Mouse (Mus musculus): ENCODE results near the gene Dmrt1.
A peak's percentile ranks its signal among the peaks of the same experiment; 100 is the strongest.
"Not testable (repeated sequence)": the region's sequence is repeated elsewhere in the genome, so short reads cannot be mapped to it uniquely, and the experiment has no call there.

The Dmrt1 gene

DNA sequence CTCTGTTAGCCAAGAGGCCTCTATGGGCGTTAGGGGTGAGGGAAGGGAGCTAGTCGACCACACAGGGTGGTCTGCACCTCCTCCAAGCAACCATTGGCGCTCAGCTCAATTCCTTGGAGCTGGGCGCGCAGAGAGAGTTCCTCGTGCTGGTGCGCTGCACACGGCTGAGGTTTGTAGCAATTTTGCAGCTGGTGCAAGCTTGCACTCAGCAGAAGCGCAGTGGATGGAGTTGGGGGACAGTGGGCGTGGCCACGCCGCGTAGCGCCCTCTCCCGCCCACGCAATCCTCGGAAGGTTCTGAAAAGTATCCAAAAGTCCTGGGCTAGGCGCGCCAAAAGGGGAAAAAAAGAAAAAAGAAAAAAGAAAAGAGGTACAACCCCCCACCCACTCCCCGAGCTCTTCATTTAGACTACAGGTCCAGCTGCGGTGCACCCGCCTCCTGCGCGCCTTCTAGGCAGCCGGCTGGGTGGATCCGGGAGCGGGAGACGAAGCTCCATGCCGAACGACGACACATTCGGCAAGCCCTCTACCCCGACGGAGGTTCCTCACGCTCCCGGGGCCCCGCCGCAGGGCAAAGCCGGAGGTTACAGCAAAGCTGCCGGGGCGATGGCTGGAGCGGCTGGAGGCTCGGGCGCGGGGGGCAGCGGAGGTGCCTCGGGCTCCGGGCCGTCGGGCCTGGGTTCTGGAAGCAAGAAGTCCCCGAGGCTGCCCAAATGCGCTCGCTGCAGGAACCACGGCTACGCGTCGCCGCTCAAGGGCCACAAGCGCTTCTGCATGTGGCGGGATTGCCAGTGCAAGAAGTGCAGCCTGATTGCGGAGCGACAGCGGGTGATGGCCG is at the start of gene Dmrt1:
Dmrt1 (plus strand) TSS at position 259 of the 837 bp plus-strand sequence.
- no peak for DNase-seq (ENCODE audit: low read depth)

DNA sequence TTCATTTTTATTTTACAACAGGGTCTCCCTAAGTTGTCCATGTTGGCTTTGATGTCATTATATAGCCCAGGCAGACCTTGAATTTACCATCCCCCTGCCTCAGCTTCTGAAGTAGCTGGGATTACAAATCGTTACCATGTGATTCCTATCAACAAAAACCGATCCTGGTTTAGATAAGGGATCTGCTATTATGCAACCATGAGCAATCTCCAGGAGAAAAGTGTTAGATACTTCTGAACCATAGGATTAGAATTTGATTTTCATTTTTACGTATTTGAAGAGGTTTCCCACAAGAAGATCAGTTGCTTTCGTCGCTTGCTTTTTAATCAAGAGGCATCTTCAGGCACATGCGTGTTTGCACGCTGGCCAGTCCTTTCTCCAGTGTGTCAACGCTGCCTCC is 44.7 kb upstream of the Dmrt1 start:
- no peak for DNase-seq (ENCODE audit: low read depth)

DNA sequence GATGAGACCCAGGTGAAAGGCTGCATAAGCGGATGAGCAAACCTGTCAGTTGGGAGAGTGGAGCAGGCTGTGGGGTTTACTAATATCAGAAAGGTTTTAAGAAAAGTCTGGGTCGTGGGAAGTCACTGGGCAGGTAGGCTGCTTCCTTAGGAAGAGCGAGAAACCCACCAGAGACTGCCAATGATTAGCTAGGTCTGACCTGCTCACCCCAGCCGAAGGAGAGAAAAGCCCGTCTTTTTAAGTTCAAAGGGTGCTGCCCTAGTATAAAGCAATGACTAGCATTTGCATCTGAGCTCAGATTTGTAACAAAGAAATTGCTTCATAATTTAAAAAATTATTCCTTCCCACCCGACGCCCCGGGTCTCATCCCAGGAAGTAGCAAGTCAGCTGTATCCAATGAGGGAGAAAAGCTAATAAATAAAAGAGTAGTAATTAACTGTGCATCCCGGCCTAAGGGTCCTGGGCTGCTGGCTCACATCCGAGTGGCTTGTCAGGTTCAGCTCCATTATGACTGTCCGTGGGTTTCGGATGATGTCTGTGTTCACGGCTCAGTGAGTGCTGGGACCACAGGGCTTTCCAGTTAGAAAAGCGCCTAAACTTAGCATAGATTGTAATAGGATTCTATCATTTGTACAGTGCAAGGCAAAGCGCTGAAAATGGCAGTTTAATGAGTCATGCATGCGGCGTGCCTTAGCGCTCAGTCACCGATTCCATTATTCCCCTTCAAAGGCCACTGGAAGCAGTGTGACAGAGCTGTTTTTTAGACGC is 43.7 kb upstream of the Dmrt1 start:
- no peak for DNase-seq (ENCODE audit: low read depth)

DNA sequence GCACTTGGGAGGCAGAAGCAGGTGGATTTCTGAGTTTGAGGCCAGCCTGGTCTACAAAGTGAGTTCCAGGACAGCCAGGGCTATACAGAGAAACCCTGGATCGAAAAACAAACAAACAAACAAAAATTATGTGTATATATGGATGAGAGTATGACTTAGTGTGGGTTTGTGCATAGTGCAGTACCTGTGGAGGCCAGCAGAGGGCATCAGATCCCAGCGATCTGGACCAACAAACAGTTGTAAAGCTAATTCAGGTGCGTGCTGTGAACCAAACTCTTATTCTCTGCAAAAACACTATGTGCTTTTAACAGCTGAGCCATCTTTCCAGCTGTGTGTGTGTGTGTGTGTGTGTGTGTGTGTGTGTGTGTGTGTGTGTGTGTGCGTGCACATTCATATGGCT is 29.6 kb upstream of the Dmrt1 start:
- DNase-seq (ENCODE audit: low read depth), result not testable (repeated sequence)

DNA sequence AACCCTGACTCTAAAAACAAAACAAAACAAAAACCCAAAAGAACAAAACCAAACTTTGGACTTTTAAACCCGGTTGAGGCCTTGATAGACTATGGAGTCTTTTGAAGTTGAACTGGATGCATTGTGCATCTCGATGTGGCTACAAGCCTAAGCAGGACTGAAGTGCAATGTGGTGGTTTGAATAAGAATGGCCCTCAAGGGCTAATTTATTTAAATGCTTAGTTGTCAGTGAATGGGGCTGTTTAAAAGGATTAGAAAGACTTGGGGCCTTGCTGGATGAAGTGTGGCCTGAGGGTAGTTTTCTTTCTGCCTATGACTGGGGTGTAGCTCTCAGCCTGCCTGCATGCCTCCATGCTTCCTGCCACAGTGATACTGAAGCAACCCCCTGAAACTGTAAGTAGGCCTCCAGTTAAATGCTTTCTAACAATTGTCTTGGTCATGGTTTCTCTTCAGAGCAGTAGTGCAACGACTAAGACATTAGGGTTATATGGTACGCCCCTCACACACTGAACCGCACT is 26.2 kb upstream of the Dmrt1 start:
- no peak for DNase-seq (ENCODE audit: low read depth)

DNA sequence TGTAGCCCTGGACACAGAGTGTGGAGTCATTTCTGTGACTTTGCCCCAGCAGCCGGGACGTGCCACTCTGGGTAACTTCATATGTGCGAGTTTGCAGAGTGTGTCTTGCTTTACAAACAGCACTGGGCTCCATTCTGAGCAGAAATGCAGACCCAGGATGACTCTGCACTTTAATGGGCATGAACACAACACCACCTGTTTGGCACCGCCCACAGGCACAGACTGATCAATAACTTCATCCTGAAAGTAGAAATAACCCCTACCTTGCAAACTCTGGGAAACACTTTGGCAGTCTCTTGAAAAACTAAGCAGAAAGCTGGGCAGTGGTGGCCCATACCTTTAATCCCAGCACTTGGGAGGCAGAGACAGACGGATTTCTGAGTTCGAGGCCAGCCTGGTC is 24.6 kb upstream of the Dmrt1 start:
- DNase-seq (ENCODE audit: low read depth), result no peak

DNA sequence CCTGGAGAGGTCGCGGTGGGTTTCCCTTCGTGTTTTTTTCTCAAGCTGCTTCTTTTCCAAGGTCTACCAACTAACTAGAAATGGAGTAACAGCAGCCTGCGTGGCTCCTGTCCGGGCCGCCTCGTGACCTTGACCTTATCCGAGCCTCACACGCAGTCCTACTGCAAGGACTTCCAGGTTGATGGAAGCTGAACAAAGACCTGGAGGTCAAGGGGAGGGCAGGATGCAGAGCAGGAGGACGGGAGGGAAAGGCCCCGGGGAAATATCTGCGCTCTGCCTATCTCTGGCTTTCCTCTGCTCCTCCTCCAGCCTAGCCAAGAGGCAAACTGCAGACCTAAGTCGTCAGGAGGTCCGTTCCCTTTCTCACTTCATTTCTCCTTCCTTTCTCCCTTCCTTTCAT is 18.9 kb upstream of the Dmrt1 start:
- DNase-seq (ENCODE audit: low read depth), result no peak

DNA sequence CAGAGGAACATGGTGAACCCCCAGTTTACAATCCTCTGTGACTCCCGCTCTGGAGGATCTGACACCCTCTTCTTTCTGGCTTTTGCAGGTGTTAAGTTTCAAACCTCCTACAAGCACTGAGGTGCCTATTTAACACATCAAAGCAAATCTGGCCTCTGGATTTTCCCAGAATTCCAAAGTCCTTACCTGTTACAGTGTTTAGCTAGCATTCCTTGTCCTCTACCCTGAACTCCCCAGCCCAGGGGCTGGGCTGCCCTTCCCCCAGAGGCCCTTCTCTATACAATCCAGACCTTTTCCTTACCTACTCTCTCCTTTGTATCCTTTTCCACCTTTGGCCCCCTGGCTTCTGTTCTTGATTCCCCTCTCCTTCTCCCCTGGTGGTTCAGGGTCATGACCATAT is 18.1 kb upstream of the Dmrt1 start:
- DNase-seq (ENCODE audit: low read depth), result no peak

DNA sequence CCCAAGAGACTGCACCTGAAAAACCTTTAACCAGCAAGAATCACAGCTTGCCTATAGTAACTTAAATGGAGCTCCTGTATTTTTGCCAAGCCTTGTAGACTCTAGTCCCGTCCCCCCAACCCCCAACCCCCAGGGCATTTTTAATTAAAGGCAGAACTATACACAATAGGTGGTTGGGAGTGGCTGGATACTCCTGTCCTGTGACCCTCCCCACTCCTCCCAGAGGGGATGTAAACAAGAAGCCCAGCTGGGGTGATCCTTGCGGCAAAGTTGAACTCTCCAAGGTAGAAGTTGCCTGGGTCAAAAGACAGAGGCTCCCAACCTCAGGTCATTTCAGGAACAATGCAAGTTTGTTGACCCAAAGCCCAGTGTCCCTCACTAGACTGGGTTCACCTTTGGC is 16.9 kb upstream of the Dmrt1 start:
- no peak for DNase-seq (ENCODE audit: low read depth)

DNA sequence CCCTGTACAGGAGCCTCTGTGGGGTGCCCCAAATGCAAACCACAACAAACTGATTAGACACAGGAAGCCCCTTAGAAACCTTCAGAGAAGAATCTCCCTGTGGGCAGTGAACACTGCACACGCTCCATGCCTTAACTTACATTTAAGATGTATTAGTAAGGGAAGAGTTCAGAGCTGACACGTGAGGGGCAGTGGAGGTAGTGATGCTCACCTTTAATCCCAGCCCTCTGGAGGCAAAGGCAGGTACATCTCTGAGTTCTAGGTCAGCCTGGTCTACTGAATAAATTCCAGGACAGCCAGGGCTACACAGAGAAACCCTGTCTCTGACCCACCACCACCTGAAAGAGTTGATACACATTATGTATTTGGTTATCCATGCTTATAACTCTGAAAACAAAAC is 15.9 kb upstream of the Dmrt1 start:
- DNase-seq (ENCODE audit: low read depth), result no peak

DNA sequence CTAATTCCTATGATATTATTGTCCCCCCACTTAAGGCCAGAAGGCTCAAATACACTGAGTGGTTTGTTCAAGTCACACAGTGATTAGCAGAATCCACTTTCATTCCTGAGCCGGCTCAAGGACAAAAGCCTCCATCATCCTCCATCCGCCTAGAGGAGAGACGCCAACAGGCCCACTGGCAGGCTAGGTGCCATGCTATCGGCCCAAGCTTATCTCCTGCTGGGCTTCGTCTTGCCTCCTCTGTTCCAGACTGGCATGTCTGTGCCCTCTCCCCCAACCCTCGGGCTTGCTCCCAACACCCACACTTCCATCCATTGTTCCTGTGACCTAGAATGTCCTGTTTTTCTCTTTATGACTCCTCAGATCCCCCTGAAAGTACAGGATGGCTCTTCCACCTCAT is 8.0 kb upstream of the Dmrt1 start:
- no peak for DNase-seq (ENCODE audit: low read depth)

DNA sequence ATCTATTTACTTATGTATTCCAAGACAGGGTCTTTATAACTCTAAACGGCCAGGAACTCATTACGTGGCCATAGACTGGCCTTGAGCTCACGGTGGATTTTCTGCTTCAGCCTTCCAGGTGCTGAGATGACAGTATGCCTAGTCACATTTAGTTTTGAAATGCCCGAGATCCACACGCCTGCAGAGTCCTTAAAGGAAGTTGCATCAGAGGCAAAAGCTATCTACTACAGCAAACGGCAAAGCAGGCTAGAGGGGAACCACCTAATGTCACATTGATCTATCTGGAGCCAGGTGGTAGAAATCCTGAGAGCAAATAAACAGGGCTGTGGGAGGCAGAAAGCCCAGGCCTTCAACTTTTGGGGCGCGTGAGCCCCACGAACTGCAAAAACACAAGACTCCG is 540 bp upstream of the Dmrt1 start:
- no peak for DNase-seq (ENCODE audit: low read depth)

DNA sequence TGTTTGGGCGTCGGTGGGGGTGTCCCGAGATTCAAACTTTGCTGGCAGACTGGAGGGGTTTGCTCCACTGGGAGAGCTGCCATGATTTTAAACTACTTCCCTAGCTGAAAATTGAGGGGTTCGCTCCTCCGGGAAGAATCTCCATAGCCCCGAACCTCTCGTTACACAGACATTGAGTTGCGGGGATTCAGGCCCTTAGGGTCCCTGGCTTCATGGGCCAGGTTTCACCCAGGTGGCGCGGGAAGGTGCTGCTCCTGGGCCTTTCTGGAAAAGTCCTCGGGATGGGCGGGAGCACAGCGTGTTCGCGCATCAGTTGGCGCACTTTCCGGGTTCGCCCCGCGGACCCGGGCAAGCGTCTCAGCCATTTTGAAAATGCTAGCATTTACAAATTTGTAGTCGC is 1.2 kb downstream of the Dmrt1 start:
- no peak for DNase-seq (ENCODE audit: low read depth)

DNA sequence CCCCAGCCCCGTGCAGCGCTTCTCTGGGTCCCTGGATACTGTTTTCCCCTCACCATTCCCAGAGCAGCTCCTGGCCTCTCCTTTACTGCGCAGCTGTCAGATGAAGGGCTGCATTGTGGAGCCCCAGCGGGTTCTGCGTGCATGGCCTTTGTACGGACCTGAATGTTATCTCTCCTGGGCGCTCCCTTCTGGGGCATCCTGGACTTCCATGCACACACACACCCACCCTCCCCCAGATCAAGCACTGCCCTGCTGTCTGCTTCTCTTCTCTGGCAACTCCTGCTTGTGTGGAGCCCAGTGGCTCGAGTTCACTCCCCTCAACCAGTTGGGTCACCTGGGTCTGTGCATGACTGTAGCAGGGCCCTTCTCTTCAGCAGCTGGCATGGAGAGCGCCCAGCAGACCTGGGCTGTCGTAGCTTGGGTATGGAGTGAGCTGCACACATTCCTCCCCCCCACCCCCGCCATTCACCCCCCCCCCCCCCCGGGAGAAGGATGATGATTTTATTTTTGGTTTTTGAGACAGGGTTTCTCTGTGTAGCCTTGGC is 9.6 kb downstream of the Dmrt1 start:
- DNase-seq (ENCODE audit: low read depth), result no peak

DNA sequence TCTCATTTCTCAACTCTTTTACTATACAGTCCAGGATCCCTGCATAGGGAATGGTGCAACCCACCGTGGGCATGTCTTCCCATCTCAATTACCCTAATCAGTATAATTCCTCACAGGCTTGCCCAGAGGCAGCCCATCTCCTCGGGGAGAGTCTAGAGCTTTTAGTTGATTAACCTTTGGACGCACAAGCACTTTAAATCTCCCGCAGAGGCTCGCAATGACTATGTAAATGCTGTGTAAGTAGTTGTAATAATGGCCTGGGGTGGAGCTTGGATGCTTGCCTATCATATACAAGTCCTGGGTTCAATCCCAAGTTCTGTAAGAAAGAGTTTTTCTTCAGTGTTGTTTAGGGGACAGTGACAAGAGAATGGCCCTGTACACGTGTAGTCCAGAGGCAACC is 18.7 kb downstream of the Dmrt1 start:
- DNase-seq (ENCODE audit: low read depth), result no peak

DNA sequence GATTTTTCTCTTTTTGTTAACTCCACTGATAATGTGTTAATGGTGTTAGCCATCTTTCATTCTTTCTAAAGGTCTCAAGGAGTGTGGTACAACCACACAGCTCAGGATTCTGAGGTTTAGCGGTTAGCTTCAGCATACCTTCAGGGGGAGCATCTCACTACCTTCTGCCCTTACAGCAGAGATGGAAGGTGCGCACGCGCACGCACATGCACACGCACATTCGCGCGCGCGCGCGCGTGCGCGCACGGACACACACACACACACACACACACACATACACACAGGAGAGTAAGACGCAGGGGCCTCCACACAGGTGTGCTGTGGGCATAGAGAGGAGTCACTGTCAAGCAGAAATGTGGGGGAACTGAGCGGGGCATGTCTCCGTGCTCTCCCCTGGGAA is 20.3 kb downstream of the Dmrt1 start:
- DNase-seq (ENCODE audit: low read depth), result no peak

DNA sequence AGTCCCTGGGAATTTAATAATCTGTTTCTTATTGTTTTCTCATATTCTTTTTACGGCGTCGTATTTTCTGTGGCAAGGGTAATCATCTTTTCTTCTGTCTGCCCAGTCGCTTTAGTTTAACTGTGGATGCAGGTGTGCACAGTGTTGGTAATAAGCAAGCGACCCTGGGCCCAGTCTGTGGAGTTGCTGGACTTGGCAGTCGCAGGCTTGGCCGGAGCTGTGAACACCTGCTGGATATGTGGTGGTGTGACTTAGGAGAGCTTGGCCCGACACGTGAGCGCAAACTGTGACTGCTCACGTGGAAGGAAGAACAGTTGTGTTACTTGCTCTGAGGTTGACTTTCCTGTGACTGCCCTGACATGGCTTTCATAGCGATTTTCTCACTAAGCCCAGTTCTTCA is 24.3 kb downstream of the Dmrt1 start:
- no peak for DNase-seq (ENCODE audit: low read depth)

DNA sequence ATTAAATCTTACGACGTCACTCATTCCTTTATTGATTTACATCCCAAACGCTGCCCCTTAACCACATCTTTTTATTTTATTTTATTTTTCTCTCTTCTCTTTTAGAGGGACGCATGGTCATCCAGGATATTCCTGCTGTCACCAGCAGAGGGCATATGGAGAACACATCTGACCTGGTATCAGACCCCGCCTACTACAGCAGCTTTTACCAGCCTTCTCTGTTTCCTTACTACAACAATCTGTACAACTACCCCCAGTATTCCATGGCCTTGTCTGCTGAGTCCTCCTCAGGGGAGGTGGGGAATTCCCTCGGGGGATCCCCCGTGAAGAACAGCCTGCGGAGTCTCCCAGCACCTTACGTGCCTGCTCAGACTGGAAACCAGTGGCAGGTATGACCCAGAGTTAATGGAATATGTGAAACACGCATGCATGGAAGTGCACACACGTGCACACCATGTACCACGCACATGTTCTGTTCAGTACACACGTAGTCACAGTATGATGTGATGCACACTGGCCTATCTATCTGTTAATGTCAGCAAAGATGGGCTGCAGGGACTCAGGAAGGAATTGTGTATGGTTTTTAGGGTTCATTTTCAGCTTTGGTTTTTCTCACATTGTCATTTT is 40.4 kb downstream of the Dmrt1 start:
- DNase-seq (ENCODE audit: low read depth), result peak; percentile 14

DNA sequence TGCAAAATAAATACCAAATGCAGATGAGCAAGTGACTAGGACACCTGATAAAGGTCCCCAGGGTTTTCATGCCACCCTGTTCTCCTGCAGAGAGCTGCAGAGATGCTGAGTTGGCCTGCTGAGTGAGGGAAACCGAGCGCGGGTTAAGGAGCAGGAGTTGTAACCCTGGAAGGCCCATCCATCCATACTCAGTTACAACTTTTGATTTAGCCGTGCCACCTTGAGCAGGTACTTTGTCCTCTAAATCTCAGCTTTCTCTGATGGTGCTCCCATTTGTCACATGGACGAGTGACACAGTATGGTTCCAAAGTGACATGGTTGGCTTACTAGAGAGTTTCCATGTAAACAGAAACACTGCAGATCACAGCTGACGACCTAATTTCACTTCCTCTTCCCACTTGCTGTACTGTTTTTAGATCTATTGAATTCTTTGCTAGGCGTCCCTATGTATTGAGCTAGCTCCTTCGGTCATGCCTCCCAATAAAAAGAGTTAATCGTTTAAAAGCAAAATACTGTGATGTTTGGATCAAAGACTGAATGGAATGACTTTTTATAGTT is 41.7 kb downstream of the Dmrt1 start:
- no peak for DNase-seq (ENCODE audit: low read depth)

DNA sequence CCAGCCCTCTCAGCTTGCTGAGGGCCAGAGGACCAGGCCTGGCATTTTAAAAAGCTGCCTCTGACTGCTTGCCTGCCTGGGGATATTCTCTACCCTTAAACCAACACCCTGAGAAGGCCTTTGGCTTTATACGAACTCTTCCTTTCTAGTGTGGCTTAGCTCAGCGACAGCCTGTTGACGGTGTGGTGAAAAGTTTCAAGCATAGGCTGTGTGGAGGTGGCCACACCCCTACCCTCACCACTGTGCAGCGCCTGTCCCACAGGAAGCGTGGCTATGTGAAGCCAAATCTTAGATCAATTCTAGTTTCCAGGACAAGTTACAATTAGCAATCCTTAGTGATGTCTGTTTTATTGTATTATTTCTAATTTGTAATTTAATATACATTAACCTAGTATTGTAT is 44.9 kb downstream of the Dmrt1 start:
- no peak for DNase-seq (ENCODE audit: low read depth)

DNA sequence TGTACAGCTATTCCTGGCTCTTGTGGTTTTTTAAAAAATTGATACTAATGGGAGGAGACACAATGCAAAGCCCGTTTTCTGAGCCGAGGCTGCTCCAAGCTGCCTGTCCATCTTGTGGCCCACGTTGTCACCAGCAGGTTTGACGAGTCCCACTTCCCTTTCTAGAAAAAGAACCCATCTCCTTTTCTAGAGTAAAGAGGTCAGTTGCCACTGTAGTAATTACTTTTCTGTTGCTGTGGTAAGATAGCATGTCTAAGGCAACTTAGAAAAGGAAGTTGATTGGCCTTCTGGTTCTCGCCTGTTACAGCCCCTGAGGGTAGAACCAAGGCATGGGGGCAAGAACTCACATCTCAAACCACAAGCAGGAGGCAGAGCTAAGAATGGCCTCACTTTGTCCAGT is 45.6 kb downstream of the Dmrt1 start:
- DNase-seq (ENCODE audit: low read depth), result no peak

DNA sequence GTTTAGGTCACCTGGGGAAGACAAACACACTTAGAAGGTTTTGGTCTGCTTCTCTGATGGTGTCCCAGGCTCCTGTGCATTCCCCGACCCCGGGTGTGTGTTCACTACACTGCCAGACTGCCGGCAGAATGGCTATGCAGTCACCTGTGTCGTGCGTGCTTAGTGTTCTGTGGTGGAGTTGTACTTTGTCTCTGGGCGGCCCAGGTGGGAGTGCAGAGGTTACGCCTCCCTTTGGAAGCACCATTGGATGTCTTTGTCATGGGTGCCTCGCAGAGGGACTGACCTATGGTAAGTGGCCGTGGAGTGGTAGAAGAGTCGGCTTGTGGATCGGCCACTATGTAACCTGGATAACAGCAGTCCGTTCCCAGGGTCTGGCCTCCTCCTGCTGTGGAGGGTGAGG is 59.0 kb downstream of the Dmrt1 start:
- no peak for DNase-seq (ENCODE audit: low read depth)
